Mouse (Mus musculus): Measurements from ENCODE around the gene Fam53b.

DNA sequence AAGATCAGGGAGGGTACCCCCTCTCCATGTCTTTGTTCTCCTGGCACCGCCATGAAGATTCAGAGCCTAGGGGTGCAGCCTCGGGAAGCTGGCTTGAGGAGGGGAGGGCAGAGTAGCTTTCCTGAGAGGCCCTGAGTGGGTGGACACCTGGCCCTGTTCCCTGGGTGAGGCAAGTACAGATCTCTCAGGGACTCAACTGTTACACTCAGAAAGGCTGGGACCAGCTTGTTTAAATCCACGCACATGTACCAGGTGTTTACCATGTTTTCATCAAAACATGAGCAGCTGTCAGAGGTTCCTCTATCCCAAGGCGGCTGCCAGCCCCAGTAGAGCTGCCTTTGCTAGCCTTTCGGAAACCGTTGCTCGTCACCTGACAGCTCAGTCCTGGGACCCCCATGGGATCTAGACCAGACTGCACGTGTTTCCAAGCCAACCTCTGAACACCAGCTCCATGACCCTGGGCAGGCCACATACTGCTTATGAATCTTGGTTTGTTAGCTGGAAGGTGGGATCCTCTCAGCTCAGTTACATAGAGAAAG lies 116.4 kb downstream of the Fam53b start:
- TF ChIP-seq CTCF (IDR thresholded peaks at IDR 0.05; ENCODE audit: extremely low read depth, insufficient read depth, insufficient read length, insufficient replicate concordance) (no peak), POLR2A (IDR thresholded peaks at IDR 0.05; ENCODE audit: low read depth, low read length) (no peak)
